Mouse (Mus musculus) retina, adult 2 months (tissue): ENCODE data around the gene Dnah9.

Source experiments
- DNase-seq: peaks from one replicate; pipeline ENCODE4 v3.0.0-alpha.2; 2012; ENCODE audit warnings: low read depth, low spot score

Dnah9 gene

DNA sequence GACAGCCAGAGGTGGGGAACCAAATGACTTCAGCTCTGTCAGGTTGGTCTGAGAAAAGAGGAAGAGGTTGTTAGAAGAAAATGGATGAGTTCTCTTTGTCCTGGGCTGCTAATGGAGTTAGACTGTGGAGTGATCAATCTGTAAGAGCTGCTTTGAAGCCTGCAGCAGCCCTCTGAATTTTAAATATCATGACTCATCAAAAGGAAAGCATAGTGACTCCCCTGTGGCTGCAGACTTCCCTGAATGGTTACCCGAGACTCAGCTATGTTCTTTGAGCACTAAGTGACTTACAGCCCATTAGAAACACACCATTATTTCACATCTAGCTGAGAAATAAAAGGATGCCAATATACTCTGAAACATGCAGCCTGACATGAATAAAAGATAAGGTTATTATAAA is 240.4 kb downstream of the Dnah9 start:
- no peak for DNase-seq

GRCm38 (mm10) chr11:65918480-65919236 is 249.7 kb downstream of the Dnah9 start:
- no peak for DNase-seq

DNA sequence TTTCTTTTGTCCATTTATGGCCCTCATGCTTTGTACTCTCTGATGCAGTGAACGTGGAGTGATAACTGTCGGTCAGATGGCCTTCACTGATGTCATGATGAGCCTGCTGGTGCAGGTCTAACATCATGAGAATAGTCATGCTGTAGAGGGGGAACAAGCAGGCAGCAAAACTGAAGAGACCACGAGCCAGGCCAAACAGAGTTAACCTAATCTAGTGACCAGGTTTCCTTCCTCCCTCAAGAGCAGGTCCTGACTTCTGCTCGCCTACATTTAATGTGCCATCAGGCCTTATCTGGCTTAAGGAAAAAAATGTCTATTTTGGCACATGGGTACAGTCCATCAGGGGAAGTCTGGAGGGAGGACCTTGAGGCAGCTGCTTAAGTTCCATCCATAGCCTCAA is 259.2 kb downstream of the Dnah9 start:
- DNase-seq = no peak

- DNase-seq = peak; percentile 15
Measured at GRCm38 (mm10) chr11:65905487-65905886, 262.9 kb downstream of the Dnah9 start.

DNA sequence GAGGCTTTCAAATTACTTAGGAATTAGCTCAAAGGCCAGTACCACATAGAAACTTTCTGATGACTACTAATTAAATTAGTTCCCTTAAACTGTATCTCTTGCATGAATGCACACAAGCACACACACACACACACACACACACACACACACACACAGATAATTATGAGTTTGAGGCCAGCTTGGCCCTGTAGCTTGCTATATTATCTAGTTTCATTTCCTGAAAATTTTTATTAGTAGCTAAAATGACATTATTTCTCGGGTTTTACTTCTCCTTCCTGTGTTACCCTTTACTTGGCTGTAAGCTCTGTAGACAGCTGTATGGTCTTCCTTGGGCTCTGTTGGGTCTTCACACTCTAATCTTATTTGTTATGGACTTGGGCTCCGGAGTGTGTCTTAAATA is 264.4 kb downstream of the Dnah9 start:
- DNase-seq = no peak

DNA sequence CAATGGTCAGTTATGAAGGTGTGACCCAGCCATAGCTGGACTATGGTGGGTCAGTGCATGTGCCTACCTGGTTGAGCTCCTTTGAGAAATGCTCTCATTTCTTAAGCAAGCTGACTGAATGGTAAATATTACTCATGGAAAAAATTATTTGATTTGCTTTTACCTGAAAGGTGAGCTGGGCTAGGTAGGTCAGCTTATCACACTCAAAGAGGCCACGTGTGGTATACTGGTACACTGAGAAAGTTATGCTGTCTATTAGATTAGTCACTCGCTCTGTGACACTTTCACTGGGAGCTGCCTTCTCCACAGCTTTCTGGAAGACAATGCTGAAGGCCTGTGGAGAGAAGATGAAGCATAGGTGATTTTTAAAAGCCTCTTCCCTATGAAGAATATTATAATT is 286.9 kb downstream of the Dnah9 start:
- no peak for DNase-seq

GRCm38 (mm10) chr11:65877146-65877775 is 291.1 kb downstream of the Dnah9 start:
- DNase-seq = no peak

- no peak for DNase-seq
Measured at GRCm38 (mm10) chr11:65861476-65861875, 306.9 kb downstream of the Dnah9 start.

DNA sequence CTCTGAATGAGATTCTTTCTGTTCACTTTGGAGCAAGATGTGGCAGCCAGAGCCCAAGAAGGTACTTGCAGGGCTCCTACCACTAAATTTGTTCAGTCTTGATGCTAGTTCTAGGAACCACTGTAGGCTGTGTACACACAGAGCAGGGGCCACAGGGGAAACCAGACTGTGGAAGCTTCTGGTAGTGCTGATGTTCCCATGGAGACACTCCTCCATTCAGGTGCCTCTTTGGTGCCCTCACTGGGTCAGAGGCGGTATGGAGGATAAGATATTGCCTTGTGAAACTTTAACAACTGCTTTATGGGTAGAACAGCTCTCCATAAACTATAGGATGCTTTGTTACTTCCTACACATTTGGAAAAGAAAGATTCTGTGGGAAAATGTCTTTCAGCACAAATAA is 316.3 kb downstream of the Dnah9 start:
- no peak for DNase-seq

DNA sequence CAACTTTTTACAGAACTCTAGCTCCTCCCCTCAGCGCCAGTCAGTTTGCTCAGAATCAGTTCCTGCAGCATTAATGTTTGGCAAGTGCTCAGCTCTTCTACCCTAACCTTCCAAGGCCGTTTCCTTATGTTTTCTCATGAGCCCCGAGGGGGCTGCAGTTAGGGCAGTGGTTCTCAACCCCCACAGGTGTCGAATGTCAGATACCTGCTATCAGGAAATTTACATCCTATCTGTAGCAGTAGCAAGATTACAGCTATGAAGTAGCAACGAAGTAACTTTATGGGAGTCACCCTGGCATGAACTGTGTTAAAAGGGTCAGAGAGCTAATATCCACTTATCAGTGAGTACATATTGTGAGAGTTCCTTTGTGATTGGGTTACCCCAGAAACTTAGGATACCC is 321.9 kb downstream of the Dnah9 start:
- DNase-seq = no peak

GRCm38 (mm10) chr11:65838999-65839398 is 329.4 kb downstream of the Dnah9 start:
- peak; percentile 9 for DNase-seq

DNA sequence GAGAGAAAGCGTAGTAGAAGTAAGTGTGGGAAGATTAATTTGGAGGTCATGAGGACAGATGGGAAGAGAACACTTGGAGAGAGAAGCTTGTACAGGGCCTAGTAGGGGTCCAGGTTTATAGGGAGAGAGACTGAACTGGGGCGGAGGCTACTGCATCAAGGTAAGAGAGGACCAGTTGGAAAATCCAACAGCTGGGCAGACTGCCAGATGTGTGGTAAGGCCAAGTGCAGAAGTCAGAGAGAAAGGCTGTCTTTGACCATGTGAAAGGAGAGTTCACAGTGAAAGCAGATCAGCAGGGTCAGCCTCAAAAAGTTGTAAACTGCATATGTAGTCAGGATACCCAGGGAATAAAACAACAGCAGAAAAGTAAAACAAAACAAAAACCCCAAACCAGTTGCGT is 343.8 kb downstream of the Dnah9 start:
- no peak for DNase-seq

DNA sequence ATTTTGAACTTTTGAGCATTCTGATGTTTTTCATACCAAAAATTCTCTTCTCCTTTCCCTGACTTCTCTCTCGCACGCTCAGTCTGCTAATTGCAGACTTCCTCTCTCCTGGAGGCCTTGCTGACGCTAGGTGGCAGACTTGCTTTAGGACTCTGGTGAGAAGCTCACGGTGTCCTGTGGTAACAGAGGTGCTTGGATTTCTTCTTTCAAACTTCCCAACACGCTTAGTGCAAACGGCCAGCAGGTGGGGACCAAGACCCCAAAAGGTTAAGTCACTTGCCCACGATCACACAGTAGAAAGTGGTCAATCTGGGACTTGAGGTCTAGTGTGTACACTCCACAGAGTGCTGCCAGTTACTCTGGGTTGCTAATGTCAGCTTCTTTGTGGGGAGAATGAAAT is 347.5 kb downstream of the Dnah9 start:
- DNase-seq = no peak

GRCm38 (mm10) chr11:65820280-65820679 is 348.1 kb downstream of the Dnah9 start:
- no peak for DNase-seq

- no peak for DNase-seq
Measured at GRCm38 (mm10) chr11:65818193-65818592, 350.2 kb downstream of the Dnah9 start.

DNA sequence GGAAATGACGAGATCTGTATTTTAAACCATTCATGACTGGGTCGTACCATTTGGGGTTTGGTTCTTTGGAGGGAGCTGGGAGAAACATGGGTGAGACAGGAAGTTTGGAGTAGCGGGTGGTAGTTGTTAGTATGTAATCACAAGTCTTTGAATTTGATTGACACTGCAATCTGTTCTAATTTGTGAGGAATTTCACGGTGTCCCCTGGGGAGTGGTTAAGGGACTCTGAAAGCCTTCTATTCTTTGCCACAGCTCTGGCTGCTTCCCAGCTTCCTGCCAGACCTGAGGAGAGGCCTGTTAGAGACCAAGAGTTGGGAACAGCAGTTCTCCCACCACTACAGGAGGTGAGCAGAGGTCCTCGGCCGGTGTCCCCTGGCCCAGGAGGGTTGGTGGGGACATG is 352.1 kb downstream of the Dnah9 start:
- DNase-seq = no peak

DNA sequence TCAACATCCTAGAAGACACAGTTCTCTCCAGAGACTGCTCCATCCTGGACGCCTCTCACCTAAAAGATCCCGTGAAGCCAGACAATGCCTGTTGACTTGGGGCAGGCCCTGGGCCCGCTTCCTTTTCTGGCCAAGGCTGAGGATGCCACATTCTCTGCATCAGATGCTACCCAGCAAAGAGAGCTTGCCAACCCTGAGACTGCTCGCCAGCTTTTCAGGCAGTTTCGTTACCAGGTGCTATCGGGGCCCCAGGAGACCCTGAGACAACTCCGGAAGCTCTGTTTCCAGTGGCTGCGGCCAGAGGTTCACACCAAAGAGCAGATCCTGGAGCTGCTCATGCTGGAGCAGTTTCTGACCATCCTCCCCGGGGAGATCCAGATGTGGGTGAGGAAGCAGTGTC is 354.0 kb downstream of the Dnah9 start:
- DNase-seq = no peak

GRCm38 (mm10) chr11:65812088-65812487 is 356.3 kb downstream of the Dnah9 start:
- DNase-seq = no peak

DNA sequence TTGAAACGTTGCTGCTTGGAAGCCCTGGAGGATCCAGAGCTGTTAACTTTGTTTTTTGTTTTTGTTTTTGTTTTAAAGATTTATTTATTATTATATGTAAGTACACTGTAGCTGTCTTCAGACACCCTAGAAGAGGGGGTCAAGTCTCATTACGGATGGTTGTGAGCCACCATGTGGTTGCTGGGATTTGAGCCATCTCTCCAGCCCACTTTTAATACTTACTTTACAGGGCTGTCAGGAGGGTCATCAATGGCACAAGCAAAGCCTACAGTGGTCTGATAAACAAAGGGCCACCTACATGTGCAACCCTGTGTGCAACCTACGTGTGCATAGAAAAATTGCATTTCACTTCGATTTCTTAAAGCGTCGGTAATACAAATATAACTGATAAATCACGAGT is 360.8 kb downstream of the Dnah9 start:
- DNase-seq = no peak

DNA sequence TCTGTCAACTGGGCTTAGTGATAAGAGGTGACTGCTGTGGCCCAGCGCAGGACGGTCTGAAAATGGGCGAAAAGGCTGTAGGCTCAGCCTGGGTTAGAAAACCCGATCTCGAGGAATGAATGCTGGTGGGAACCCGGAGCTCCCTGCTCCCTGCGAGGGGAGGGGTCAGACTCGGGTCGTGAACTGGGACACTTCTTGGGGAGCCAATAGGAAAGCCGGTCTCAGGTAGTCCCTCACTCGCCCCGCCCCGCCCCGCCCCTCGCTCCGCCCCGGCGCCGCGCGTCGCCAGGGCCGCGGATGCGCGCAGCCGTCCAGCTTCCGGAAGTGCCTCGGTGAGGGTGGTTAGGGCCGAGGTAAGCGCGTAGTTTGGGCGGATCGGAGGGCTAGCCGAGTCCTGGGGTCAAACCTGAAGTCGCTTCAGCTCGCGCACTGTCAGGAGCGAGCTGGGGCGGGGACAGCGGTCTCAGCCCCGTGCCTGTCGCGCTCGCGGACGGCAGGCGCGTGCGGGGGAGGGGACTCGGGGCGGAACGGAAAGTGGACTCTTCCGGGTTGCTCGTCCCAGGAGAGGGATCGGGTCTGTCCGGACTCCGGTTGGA is 361.3 kb downstream of the Dnah9 start, which contains the start of gene Zkscan6:
Gene Zkscan6, plus strand, starts transcription at position 267 of the 596 bp plus-strand sequence.
- peak; percentile 84 for DNase-seq

DNA sequence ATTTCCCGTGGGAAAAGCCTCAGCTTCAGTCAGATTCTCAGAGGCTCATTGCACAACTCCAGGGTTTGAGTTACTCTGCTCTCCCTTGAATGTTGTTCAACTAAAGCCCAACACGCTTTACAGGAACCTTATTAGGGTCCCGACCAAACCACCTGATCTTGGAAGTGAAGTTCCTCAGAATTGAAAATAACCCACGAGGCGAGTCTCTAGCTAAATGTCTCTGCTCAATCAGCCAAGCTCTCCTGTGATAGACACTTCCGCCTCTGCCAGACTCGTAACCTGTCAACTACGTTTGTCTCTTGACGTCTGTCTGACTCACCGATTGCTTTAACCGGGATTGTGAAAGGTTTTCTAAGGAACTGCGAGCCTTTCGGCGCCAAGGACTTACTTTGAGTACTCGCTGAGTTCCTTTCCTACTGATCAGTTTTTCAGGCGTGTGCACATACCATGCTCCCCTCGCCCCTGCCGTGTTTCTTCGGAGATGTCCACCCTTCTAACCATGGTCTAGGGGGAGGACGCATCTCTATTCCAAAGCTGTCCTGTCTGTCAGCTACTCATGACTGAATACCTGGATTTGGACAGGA is 361.9 kb downstream of the Dnah9 start:
- DNase-seq = no peak

GRCm38 (mm10) chr11:65801899-65802298 is 366.5 kb downstream of the Dnah9 start:
- DNase-seq = no peak

DNA sequence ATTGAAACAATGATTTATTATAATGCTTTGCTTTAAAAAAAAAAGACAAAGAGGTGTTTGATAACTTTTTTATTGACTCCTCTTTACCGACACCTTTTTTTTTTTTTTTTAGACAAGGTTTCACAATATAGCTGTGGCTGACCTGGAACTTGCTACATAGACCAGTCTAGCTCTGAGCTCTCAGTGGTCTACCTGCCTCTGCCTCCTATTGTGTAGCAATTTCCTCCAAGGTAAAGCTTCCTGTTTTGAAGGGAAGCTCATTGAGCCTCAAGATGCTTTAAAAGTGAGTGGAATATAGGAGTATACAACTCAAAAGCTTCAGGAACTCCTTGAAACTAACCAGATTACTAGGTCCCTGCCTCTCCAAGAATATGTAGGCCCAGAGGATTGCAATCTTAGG is 372.5 kb downstream of the Dnah9 start:
- no peak for DNase-seq
